Mouse (Mus musculus) myocyte (in vitro differentiated cells): ENCODE data around the gene Ttc28. TPM values are rescaled to one million over a fixed set of nuclear protein-coding genes. Genes with fewer than 3 reads are reported as not detected.
A peak's percentile ranks its signal among the peaks of the same experiment; 100 is the strongest.

ENCODE experiments used
- H3K27me3 ChIP-seq: one replicate; pipeline ENCODE4 v1.6.1; 2011; ENCODE audit not compliant: control insufficient read depth, insufficient read depth, insufficient read length
- H3K36me3 ChIP-seq: one replicate; pipeline ENCODE4 v1.6.1; 2011; ENCODE audit not compliant: control insufficient read depth, insufficient read depth
- H3K4me2 ChIP-seq: one replicate; pipeline ENCODE4 v1.6.1; 2011; ENCODE audit warnings: low read depth, control low read depth
- H3K4me3 ChIP-seq: one replicate; pipeline ENCODE4 v1.5.1; 2011; ENCODE audit warnings: mild to moderate bottlenecking, control low read depth, moderate library complexity
- H3K79me2 ChIP-seq: one replicate; pipeline ENCODE4 v1.6.1; 2011; ENCODE audit not compliant: control insufficient read depth, insufficient read depth
- H3ac ChIP-seq: one replicate; pipeline ENCODE4 v1.6.1; 2011; ENCODE audit not compliant: control insufficient read depth, insufficient read length
- CEBPB ChIP-seq: IDR thresholded peaks from 2 replicates; pipeline ENCODE4 v1.6.1; 2011; ENCODE audit warnings: mild to moderate bottlenecking, moderate library complexity; ENCODE audit not compliant: poor library complexity, insufficient read depth, severe bottlenecking
- E2F4 ChIP-seq: IDR thresholded peaks from one replicate; pipeline ENCODE4 v1.6.1; 2011; ENCODE audit warnings: mild to moderate bottlenecking, control low read depth, moderate library complexity; ENCODE audit not compliant: insufficient read depth
- MAX ChIP-seq: IDR thresholded peaks from one replicate; pipeline ENCODE4 v1.6.1; 2011; ENCODE audit warnings: low read depth, mild to moderate bottlenecking, control low read depth
- MYOD1 ChIP-seq, 3 experiments: IDR thresholded peaks; one replicate each; pipeline ENCODE4 v1.6.1; 2011; ENCODE audit warnings: control low read depth in 2 of 3, low read depth in 2 of 3, mild to moderate bottlenecking in 2 of 3, moderate library complexity in 1 of 3; ENCODE audit not compliant: insufficient read length in 2 of 3, control insufficient read depth in 1 of 3
- MYOG ChIP-seq, 3 experiments: IDR thresholded peaks; one replicate each; pipeline ENCODE4 v1.6.1; 2011; ENCODE audit warnings: control low read depth in 2 of 3, low read depth in 2 of 3, mild to moderate bottlenecking in 2 of 3; ENCODE audit not compliant: insufficient read length in 2 of 3, control insufficient read depth in 1 of 3, insufficient read depth in 1 of 3
- POLR2A ChIP-seq: IDR thresholded peaks from one replicate; pipeline ENCODE4 v1.6.1; 2011; ENCODE audit warnings: low read depth, mild to moderate bottlenecking, control low read depth, moderate library complexity; ENCODE audit not compliant: insufficient read length
- POLR2AphosphoS2 ChIP-seq: IDR thresholded peaks from one replicate; pipeline ENCODE4 v1.6.1; 2011; ENCODE audit warnings: low read depth, control low read depth; ENCODE audit not compliant: insufficient read length
- REST ChIP-seq: IDR thresholded peaks from one replicate; pipeline ENCODE4 v1.6.1; 2011; ENCODE audit warnings: mild to moderate bottlenecking, control low read depth, moderate library complexity; ENCODE audit not compliant: insufficient read depth, insufficient read length
- SRF ChIP-seq: IDR thresholded peaks from one replicate; pipeline ENCODE4 v1.6.1; 2011; ENCODE audit warnings: low read depth; ENCODE audit not compliant: control insufficient read depth, insufficient read length
- TCF12 ChIP-seq: IDR thresholded peaks from one replicate; pipeline ENCODE4 v1.6.1; 2011; ENCODE audit warnings: mild to moderate bottlenecking, control low read depth; ENCODE audit not compliant: poor library complexity, insufficient read depth, severe bottlenecking
- TCF3 ChIP-seq: IDR thresholded peaks from one replicate; pipeline ENCODE4 v1.6.1; 2011; ENCODE audit warnings: low read depth, control low read depth; ENCODE audit not compliant: insufficient read length
- USF1 ChIP-seq: IDR thresholded peaks from one replicate; pipeline ENCODE4 v1.6.1; 2011; ENCODE audit warnings: low read depth, mild to moderate bottlenecking, control low read depth, moderate library complexity
- polyA plus RNA-seq: library from polyadenylated mRNA; unstranded; fragments of >200 nt; fragmentation: generic; extraction: Trizol; gene quantifications from one replicate; pipeline ENCODE4 v1.2.1, GENCODE M21; 2012; ENCODE audit warnings: missing spikeins

The Ttc28 gene
- polyA plus RNA-seq, 1 experiment, result 8.5 TPM

- Histone ChIP-seq H3K4me3 (no peak overlapping the region), H3K36me3 (no peaks in the 10 kb centered on the region), H3ac (no peak overlapping the region), H3K79me2 (no peaks in the 10 kb centered on the region), H3K4me2 (no peak overlapping the region), H3K27me3 (no peaks in the 10 kb centered on the region)
- TF ChIP-seq REST, result no peak
- no peak for TF ChIP-seq E2F4
- TF ChIP-seq MYOG (IDR thresholded peaks at IDR 0.05; ENCODE audit: control insufficient read depth in 1 of 3, insufficient read depth in 1 of 3, insufficient read length in 2 of 3, low read depth in 2 of 3), result no peak
- no peak for TF ChIP-seq SRF
- TF ChIP-seq TCF3, result no peak
- no peak for TF ChIP-seq MAX
These were observed 170.5 kb downstream of the Ttc28 start for GRCm38 (mm10) chr5:111050135-111050534.

DNA sequence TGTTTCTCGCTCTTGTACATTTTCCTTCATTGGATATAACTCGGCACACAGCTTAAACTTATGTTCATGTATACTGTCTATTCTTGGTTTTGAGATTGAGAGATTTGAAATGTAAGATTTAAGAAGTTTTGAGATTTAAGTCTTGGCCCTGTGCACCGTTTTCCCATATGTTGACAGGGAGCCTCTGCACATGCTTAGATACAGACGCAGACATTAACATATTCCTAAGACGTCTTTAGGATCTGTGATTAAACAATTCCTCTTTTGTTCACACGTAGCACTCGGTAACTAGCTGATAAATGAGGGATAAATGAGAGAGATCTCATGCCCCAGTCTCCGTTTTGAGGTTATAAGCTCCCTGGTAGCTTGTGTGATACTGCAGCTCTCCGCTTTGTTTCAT is 174.8 kb downstream of the Ttc28 start:
- no peak for TF ChIP-seq MYOG (IDR thresholded peaks at IDR 0.05; ENCODE audit: control insufficient read depth in 1 of 3, insufficient read depth in 1 of 3, insufficient read length in 2 of 3, low read depth in 2 of 3)
- no peak for TF ChIP-seq REST
- TF ChIP-seq E2F4, result no peak
- no peak for TF ChIP-seq MAX
- no peak for TF ChIP-seq USF1
- no peak for TF ChIP-seq POLR2AphosphoS2
- TF ChIP-seq CEBPB, result no peak
- TF ChIP-seq SRF, result no peak
- TF ChIP-seq MYOD1 (IDR thresholded peaks at IDR 0.05; ENCODE audit: control insufficient read depth in 1 of 3, insufficient read length in 2 of 3, low read depth in 2 of 3), result no peak
- no peak for TF ChIP-seq POLR2A
- TF ChIP-seq TCF12, result no peak
- TF ChIP-seq TCF3, result no peak
- H3K79me2 ChIP-seq, result no peaks in the 10 kb centered on the region
- H3K27me3 ChIP-seq, result no peaks in the 10 kb centered on the region
- no peak overlapping the region for H3K4me2 ChIP-seq
- H3K36me3 ChIP-seq, result no peaks in the 10 kb centered on the region
- no peak overlapping the region for H3K4me3 ChIP-seq
- no peak overlapping the region for H3ac ChIP-seq

GRCm38 (mm10) chr5:111054848-111055428 is 175.3 kb downstream of the Ttc28 start:
- Histone ChIP-seq H3K4me3 (no peak overlapping the region), H3K79me2 (no peaks in the 10 kb centered on the region), H3K27me3 (no peaks in the 10 kb centered on the region), H3ac (no peak overlapping the region), H3K4me2 (peak overlapping the region; percentile 36), H3K36me3 (no peaks in the 10 kb centered on the region)
- TF ChIP-seq E2F4 (no peak), CEBPB (no peak), TCF12 (no peak), MYOG (IDR thresholded peaks at IDR 0.05; ENCODE audit: control insufficient read depth in 1 of 3, insufficient read depth in 1 of 3, insufficient read length in 2 of 3, low read depth in 2 of 3) (no peak), POLR2A (no peak), MAX (no peak), SRF (no peak), USF1 (no peak), MYOD1 (IDR thresholded peaks at IDR 0.05; ENCODE audit: control insufficient read depth in 1 of 3, insufficient read length in 2 of 3, low read depth in 2 of 3) (no peak), TCF3 (no peak), POLR2AphosphoS2 (no peak), REST (no peak)

DNA sequence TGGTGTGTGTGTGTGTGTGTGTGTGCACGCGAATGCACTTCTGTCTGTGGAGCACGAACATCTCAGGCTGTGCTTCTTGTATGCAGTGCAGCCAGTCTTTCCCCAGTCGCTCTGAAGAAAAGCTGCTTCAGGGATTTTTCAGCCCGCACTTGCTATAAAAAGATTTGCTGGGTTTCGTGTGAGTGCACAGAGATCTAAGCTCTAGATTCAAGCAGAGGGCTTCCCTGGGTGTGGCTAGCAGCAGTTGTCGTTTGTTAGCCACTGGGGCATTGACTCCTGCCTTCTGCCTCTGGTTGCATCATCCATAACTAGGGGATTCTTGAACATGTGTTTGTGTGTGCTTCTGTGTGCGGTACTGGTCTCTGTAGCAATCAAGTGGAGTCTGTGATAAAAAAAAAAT is 175.9 kb downstream of the Ttc28 start:
- H3K27me3 ChIP-seq, result no peaks in the 10 kb centered on the region
- no peak overlapping the region for H3K4me3 ChIP-seq
- no peaks in the 10 kb centered on the region for H3K36me3 ChIP-seq
- H3K79me2 ChIP-seq, result no peaks in the 10 kb centered on the region
- H3K4me2 ChIP-seq, result peak overlapping the region; percentile 36
- TF ChIP-seq TCF3, result no peak
- TF ChIP-seq MYOD1 (IDR thresholded peaks at IDR 0.05; ENCODE audit: control insufficient read depth in 1 of 3, insufficient read length in 2 of 3, low read depth in 2 of 3), result peak; percentile 45 to 89 (median 63)
- peak in 2 of 3 experiments; percentile 83 to 89 for TF ChIP-seq MYOG (IDR thresholded peaks at IDR 0.05; ENCODE audit: control insufficient read depth in 1 of 3, insufficient read depth in 1 of 3, insufficient read length in 2 of 3, low read depth in 2 of 3)
- TF ChIP-seq USF1, result no peak
- peak; percentile 8 for TF ChIP-seq TCF12
- no peak for TF ChIP-seq REST
- no peak for TF ChIP-seq E2F4
- TF ChIP-seq POLR2AphosphoS2, result no peak
- peak; percentile 93 for TF ChIP-seq CEBPB
- no peak for TF ChIP-seq SRF
- H3ac ChIP-seq, result no peak overlapping the region

GRCm38 (mm10) chr5:111057084-111057483 is 177.5 kb downstream of the Ttc28 start:
- Histone ChIP-seq H3K36me3 (no peaks in the 10 kb centered on the region), H3K4me3 (no peak overlapping the region), H3K4me2 (no peak overlapping the region), H3ac (no peak overlapping the region), H3K27me3 (no peaks in the 10 kb centered on the region), H3K79me2 (no peaks in the 10 kb centered on the region)
- TF ChIP-seq MYOD1 (IDR thresholded peaks at IDR 0.05; ENCODE audit: control insufficient read depth in 1 of 3, insufficient read length in 2 of 3, low read depth in 2 of 3) (peak in 1 of 3 experiments; percentile 20), E2F4 (no peak)
